Mouse (Mus musculus): ENCODE measurements at regions not wholly inside any gene's neighbourhood (a gene's known extent, or its start where the extent isn't known, plus 50 kb on each side); places are given as distances from the start of the nearest gene placed in this dataset.

- no peak for DNase-seq (ENCODE audit: extremely low read depth)
- H3K4me3 ChIP-seq (replicated peaks in 1 of 3; ENCODE audit: low read depth in 2 of 3, low read length in 2 of 3, poor library complexity in 1 of 3) = no peak overlapping the region
- peaks cover 7% of the 10 kb centered on the region for H3K9me3 ChIP-seq (replicated peaks; ENCODE audit: low read length)
- H3K27me3 ChIP-seq (replicated peaks) = no peaks in the 10 kb centered on the region
- no peak overlapping the region for H3K27ac ChIP-seq (ENCODE audit: insufficient read depth, low read depth)
- in situ Hi-C loops (cut with MboI; ENCODE audit: low pct_ligation_motif_present, low pct_unique_long_range_greater_than_20kb, low sequenced_read_pairs) (no loop called here), dilution Hi-C loops (cut with MboI; ENCODE audit: extremely low pct_ligation_motif_present, extremely low pct_unique_long_range_greater_than_20kb, low sequenced_read_pairs) (no loop called here)
- no peaks in the 10 kb centered on the region for H3K36me3 ChIP-seq (replicated peaks in 1 of 2; ENCODE audit: control insufficient read depth in 1 of 2, insufficient read depth in 1 of 2, low read length in 1 of 2)
- H3K4me2 ChIP-seq (ENCODE audit: insufficient read depth, low read depth, poor library complexity, severe bottlenecking) = no peak overlapping the region
- H3K4me1 ChIP-seq (ENCODE audit: control insufficient read depth in 1 of 2, insufficient read depth in 2 of 2) = no peaks in the 10 kb centered on the region
- H3K9ac ChIP-seq (ENCODE audit: insufficient read depth, low read depth) = no peak overlapping the region
- no peak for TF ChIP-seq NELFE (IDR thresholded peaks at IDR 0.05; ENCODE audit: low read depth, low read length)
- no peak for TF ChIP-seq RCOR1 (conservative IDR thresholded peaks at IDR 0.05; ENCODE audit: low read depth, low read length)
- H3K79me2 ChIP-seq (replicated peaks; ENCODE audit: control insufficient read depth, extremely low read depth, insufficient read depth, poor library complexity, severe bottlenecking) = no peaks in the 10 kb centered on the region
Observed at GRCm38 (mm10) chr7:52865755-52866154, 850.2 kb upstream of the 1700015G11Rik start.

- in situ Hi-C loops (cut with MboI; ENCODE audit: low pct_ligation_motif_present, low pct_unique_long_range_greater_than_20kb, low sequenced_read_pairs) (no loop called here), dilution Hi-C loops (cut with MboI; ENCODE audit: extremely low pct_ligation_motif_present, extremely low pct_unique_long_range_greater_than_20kb, low sequenced_read_pairs) (no loop called here)
- TF ChIP-seq RCOR1 (conservative IDR thresholded peaks at IDR 0.05; ENCODE audit: low read depth, low read length) (no peak), ELF1 (IDR thresholded peaks at IDR 0.05; ENCODE audit: low read depth, low read length) (no peak), BHLHE40 (IDR thresholded peaks at IDR 0.05; ENCODE audit: low read depth, low read length) (no peak), MAFK (IDR thresholded peaks at IDR 0.05; ENCODE audit: insufficient replicate concordance, low read length) (no peak), SIN3A (IDR thresholded peaks at IDR 0.05; ENCODE audit: low read length) (no peak), CHD2 (IDR thresholded peaks at IDR 0.05; ENCODE audit: low read length) (no peak), GABPA (IDR thresholded peaks at IDR 0.05; ENCODE audit: insufficient replicate concordance, low read depth, low read length) (no peak), TBP (conservative IDR thresholded peaks at IDR 0.05; ENCODE audit: low read depth, low read length) (no peak), ZC3H11A (IDR thresholded peaks at IDR 0.05; ENCODE audit: low read depth, low read length) (no peak), HCFC1 (IDR thresholded peaks at IDR 0.05; ENCODE audit: low read depth, low read length) (no peak), UBTF (IDR thresholded peaks at IDR 0.05; ENCODE audit: low read depth, low read length) (no peak), MXI1 (IDR thresholded peaks at IDR 0.05; ENCODE audit: low read depth, low read length) (no peak), MAX (IDR thresholded peaks at IDR 0.05; ENCODE audit: low read length) (no peak), USF2 (conservative IDR thresholded peaks at IDR 0.05; ENCODE audit: low read depth, low read length) (no peak), JUND (conservative IDR thresholded peaks at IDR 0.05; ENCODE audit: low read depth, low read length) (no peak), POLR2A (IDR thresholded peaks at IDR 0.05; ENCODE audit: low read depth, low read length) (no peak), CHD1 (IDR thresholded peaks at IDR 0.05; ENCODE audit: low read depth, low read length) (no peak)
- no peaks in the 10 kb centered on the region for H3K9me3 ChIP-seq (replicated peaks; ENCODE audit: low read length)
- no peaks in the 10 kb centered on the region for H3K36me3 ChIP-seq (replicated peaks in 1 of 2; ENCODE audit: control insufficient read depth in 1 of 2, insufficient read depth in 1 of 2, low read length in 1 of 2)
- no peak overlapping the region for H3K9ac ChIP-seq (ENCODE audit: insufficient read depth, low read depth)
- no peak for DNase-seq (ENCODE audit: extremely low read depth)
- H3K4me1 ChIP-seq (ENCODE audit: control insufficient read depth in 1 of 2, insufficient read depth in 2 of 2) = no peaks in the 10 kb centered on the region
- H3K79me2 ChIP-seq (replicated peaks; ENCODE audit: control insufficient read depth, extremely low read depth, insufficient read depth, poor library complexity, severe bottlenecking) = no peaks in the 10 kb centered on the region
- H3K27ac ChIP-seq (ENCODE audit: insufficient read depth, low read depth) = no peak overlapping the region
- H3K4me2 ChIP-seq (ENCODE audit: insufficient read depth, low read depth, poor library complexity, severe bottlenecking) = no peak overlapping the region
- H3K4me3 ChIP-seq (replicated peaks in 1 of 3; ENCODE audit: low read depth in 2 of 3, low read length in 2 of 3, poor library complexity in 1 of 3) = no peak overlapping the region
- H3K27me3 ChIP-seq (replicated peaks) = no peaks in the 10 kb centered on the region
Observed at GRCm38 (mm10) chr7:52822310-52822709, 806.8 kb upstream of the 1700015G11Rik start.
